Mouse (Mus musculus): ENCODE results near the gene Il12rb1.

DNA sequence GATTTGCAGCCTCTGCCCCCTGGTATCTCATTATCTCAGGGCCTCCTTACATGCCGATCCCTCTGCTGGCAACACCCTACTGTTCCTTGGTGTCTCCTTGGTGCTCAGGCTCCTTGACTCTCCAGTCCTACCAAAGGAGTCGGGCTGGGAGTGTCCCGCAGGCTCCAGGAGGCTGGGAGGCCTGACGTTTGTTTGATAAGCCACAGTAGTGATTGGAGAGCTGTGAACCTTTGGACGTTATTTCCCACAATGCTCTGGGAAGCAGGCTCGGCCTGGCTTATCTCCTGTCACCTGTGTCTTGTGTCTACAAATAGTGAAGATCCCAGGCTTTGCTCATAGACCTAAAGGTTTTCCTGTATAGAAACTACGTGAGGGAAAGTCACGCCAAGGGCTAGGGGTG, 44.2 kb upstream of the Il12rb1 start:
- TF ChIP-seq CTCF (IDR thresholded peaks at IDR 0.05; ENCODE audit: borderline replicate concordance, insufficient read depth, low read depth, low read length) (no peak), POLR2A (IDR thresholded peaks at IDR 0.05; ENCODE audit: borderline replicate concordance, insufficient read depth, low read length) (no peak)
